Mouse (Mus musculus): ENCODE results near the gene Olfr52. TPM values are rescaled to one million over a fixed set of nuclear protein-coding genes. Genes with fewer than 3 reads are reported as not detected.
"Not testable (repeated sequence)": the region's sequence is repeated elsewhere in the genome, so short reads cannot be mapped to it uniquely, and the experiment has no call there.

Olfr52 gene
- not detected for total RNA-seq (2021)
- long read RNA-seq, experiment 1: 0 reads
- long read RNA-seq, experiment 2: 0 reads

DNA sequence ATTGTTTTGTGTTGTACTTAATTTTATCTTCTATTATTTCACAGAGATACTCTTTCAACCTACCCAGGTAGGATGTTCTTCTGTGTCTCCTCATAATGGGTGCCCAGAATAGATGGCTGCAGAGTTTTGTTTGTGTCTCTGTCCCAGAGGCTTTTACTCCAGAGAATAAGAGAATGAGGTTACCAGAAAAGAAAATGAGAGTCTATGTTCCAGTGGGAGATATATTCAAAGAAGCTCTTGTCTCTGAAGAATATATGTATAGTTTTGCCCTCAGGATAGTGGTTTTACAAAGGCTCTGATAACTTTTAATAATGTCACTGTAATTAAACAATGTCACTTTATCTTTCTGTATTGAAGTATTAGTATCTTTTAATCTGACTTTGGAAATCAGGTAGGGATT, at the start of gene Olfr52:
TSS of gene Olfr52 (minus strand) at position 101 of the 400 bp plus-strand sequence.
- DNase-seq (ENCODE audit: low spot score in 2 of 2): no peak

DNA sequence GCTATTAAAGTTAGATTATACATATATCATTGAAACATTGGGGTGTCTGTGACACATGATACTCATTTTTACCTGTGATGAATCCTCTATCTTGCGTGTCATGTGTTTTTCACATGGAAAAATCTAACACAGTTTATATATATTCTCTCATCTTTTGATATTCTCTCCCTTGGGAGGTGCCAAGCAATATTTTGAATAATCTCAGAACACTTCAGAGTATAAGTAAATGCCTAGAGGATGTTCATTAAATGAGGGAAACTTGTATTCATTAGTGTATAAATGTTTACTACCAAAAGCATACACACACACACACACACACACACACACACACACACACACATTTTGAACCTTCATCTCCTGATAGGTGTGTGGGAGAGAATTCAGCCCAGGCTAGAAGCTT, 45.8 kb upstream of the Olfr52 start, which contains the start of gene Olfr1047:
TSS of gene Olfr1047 (minus strand) at position 101 of the 400 bp plus-strand sequence.
- DNase-seq (ENCODE audit: low spot score in 2 of 2): no peak

DNA sequence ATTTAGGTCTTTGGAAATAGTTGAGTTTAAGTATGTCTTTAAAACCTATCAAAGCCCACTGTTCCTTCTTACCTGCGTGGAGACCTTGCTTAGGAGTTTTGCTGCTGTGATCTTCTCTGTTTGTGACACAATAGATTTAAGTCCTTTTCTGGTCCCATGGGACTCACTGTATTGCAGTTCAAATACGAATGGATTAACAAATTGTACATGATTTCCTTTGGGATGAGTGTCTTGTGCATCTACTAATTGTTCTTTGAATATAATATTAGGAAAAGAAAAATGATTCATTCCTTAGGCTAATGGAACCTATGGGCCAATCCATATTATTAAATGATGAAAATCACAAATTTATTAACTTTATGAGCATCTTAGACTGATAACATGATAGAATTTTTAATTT, 33.7 kb upstream of the Olfr52 start, which contains the start of gene Olfr1046:
TSS of gene Olfr1046 (minus strand) at position 101 of the 400 bp plus-strand sequence.
- no peak for DNase-seq (ENCODE audit: low spot score in 2 of 2)

DNA sequence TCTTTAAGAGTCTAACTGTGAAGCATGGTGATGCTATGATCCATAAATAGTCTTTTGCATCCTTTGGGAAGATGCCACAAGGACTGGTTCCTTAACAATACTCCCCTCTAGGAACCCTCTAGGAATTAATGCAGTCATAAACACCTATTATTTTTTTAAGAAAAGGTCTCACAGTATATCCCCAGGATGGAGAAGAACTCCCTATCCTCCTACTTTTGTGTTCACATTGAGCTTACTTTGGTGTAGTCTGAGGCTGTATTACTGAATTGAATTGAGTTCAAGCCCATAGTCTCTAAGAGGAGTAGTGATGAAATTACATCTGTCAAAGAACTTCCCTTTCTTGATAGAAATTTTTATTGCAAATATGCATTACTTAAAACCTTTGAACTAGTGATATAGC, 17.4 kb upstream of the Olfr52 start, which contains the start of gene Olfr1045:
TSS of gene Olfr1045 (minus strand) at position 101 of the 400 bp plus-strand sequence.
- DNase-seq (ENCODE audit: low spot score in 2 of 2): no peak

DNA sequence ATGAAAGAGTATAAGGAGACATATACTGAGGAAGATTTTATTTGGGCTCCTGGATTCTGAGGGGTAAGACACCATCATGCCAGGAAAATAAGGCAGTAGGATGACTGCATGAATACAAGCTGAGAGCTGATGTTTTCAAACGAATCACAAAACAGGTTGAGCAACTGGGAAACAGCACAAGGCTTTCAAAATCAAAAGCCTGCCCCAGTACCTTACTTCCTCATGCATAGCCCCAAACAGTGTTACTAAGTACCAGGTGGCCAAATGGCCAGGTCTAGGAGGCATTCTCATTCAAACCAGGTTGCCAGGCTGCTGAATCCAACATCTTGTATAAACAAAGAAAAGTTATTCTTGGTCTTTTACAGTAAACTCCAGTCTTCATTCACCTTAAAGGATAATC, 10.4 kb upstream of the Olfr52 start:
- no peak for DNase-seq (ENCODE audit: low spot score in 2 of 2)

DNA sequence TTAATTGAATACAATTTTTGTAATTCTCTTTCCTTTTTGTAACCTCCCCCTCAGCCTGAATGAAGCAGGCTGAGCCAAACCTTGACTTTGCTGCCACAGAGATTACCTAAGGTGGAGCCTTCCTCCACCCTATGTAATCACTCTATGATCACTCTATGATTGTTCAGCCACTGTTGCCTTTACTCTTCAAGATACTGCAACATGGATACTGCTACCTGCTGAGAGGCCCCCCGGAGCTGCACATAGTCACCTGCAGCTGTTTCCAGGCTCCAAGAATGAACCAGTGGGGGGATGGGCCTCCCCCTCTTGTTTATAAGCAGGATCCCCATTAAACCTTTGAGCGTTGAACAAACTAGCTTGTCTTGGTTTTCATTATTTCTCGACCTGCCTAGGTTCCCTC, 5.5 kb downstream of the Olfr52 start:
- DNase-seq (ENCODE audit: low spot score in 2 of 2): no peak

DNA sequence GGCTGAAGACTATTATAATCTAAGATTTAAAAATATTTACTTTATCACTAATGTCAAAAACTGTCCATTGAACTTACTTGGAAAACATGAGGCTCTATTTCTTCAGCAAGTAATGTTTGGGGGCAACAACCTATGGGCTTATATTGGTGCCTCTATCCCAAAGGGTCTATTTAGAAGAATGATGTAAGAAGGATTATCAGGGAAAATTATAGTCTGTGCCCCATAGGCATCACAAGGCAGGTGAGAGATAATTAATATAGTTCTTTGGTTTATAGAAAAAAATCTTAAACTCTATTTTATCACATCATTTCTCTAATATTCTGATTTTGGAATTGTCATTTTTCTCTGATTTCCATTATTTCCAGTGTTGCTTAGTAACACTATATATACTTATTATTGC, 7.8 kb downstream of the Olfr52 start, which contains the start of gene Olfr1044:
TSS of gene Olfr1044 (minus strand) at position 101 of the 400 bp plus-strand sequence.
- no peak for DNase-seq (ENCODE audit: low spot score in 2 of 2)

DNA sequence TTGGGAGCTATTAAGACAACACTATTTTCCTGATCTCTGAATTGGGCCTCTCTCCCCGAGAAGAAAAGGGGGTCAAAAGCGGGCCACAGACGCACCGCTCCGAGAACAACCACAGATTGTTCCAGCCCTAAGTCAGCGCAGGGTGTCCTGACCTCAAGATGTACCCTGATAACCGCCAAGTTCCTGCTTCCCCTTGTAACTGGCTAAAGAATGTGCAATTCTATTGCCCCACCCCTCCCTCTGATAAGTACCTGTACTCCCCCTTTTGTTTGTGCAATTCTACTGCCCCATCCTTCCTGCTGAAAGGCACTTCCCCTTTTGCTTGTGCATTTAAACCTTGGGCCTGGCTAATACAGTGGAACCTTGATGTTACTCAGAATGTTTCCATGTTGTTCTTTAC, 10.1 kb downstream of the Olfr52 start:
- not testable (repeated sequence) for DNase-seq (ENCODE audit: low spot score in 2 of 2)

DNA sequence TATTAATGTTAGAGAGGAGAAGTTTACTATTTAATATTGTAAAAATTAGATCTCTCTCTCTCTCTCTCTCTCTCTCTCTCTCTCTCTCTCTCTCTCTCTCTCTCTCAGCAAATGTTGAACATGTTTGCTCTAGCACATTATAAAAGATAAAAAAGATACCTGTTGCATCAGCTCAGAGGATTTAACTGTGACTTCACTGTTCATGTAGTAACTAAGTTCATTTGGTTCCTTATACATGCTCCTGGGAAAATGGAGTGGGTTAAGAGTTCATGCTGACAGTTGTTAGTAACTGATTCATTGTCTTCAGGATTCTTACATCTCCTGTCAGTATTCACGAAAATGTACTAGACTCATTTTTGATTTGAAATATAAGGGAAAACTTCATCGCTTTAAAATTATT, 18.1 kb downstream of the Olfr52 start, which contains the start of gene Olfr1043:
TSS of gene Olfr1043 (minus strand) at position 101 of the 400 bp plus-strand sequence.
- DNase-seq (ENCODE audit: low spot score in 2 of 2): no peak

DNA sequence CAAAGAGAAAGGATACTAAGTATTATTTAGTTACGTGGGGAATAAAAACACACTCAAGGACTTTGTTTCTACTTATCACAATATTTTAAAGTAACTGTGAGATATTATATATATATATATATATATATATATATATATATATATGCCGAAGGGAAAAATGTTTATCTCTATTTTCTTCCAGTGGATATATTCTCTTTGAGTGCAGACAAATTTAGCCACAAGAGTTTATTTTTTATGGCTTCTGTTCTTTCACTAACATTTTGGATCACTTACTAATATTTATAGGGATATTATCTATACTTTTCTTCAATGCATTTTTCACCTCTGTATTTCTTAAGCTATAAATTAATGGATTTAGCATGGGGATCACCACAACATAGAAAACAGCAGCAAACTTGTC, 23.7 kb downstream of the Olfr52 start, which contains the start of gene Olfr1042:
TSS of gene Olfr1042 (minus strand) at position 101 of the 400 bp plus-strand sequence.
- no peak for DNase-seq (ENCODE audit: low spot score in 2 of 2)

DNA sequence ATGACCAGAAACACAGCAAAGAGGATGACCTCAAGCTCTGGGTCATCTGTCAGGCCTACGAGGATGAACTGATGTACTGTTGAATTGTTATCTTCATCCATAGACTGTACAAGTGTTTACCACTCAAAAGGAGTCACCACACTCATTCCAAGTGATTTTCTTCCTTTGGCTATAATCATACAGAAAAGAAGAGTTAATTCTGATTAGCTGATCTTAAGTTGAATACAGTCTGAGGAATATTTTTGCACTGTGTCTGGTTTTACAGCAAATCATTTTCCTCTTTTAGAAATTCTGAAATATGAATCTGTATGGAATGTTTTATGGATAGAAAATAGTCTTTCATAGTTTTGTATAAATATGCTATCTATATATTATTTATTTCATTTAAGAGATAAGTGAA, 38.9 kb downstream of the Olfr52 start, which contains the start of gene Olfr1040:
TSS of gene Olfr1040 (minus strand) at position 101 of the 400 bp plus-strand sequence.
- no peak for DNase-seq (ENCODE audit: low spot score in 2 of 2)

DNA sequence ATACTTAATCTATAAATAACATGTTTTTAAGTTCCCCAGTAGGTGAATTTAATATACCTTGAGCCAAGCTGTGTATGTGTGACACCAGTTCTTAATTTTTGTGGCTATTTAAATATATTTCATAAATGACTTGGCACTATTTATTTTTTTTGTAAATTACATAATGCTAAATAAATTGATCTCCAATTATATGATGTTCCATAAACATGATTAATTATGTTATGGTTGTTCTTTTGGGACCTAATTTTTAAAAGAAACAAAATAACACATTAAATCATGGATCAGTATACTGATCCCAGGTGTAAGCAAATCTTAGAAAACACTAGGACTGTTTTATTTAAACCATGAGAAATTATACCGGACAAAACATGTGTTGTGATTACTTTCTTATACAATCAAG, 49.7 kb downstream of the Olfr52 start, which contains the start of gene Olfr1039:
TSS of gene Olfr1039 (minus strand) at position 101 of the 400 bp plus-strand sequence.
- DNase-seq (ENCODE audit: low spot score in 2 of 2): no peak

Other genes starting within 250 kb of the Olfr52 start
- gene Olfr1028, start 235.2 kb downstream of the Olfr52 start, total RNA-seq (2021): not detected
- not detected for gene Olfr1029, start 211.8 kb downstream of the Olfr52 start, total RNA-seq (2021)
- gene Olfr1030, start 206.4 kb downstream of the Olfr52 start, total RNA-seq (2021): not detected
- gene Olfr1031, start 195.4 kb downstream of the Olfr52 start, total RNA-seq (2021): not detected
- not detected for gene Olfr1032, start 180.1 kb downstream of the Olfr52 start, total RNA-seq (2021)
- not detected for gene Olfr1033, start 165.1 kb downstream of the Olfr52 start, total RNA-seq (2021)
- gene Olfr1034, start 139.8 kb downstream of the Olfr52 start, total RNA-seq (2021): not detected
- not detected for gene Olfr1036, start 111.7 kb downstream of the Olfr52 start, total RNA-seq (2021)
- not detected for gene Olfr1037, start 98.3 kb downstream of the Olfr52 start, total RNA-seq (2021)
- gene Olfr1039, start 49.8 kb downstream of the Olfr52 start, total RNA-seq (2021): not detected
- not detected for gene Olfr1040, start 39.0 kb downstream of the Olfr52 start, total RNA-seq (2021)
- gene Olfr1042, start 23.8 kb downstream of the Olfr52 start, total RNA-seq (2021): not detected
- gene Olfr1043, start 18.2 kb downstream of the Olfr52 start, total RNA-seq (2021): not detected
- gene Olfr1044, start 7.9 kb downstream of the Olfr52 start, total RNA-seq (2021): not detected
- not detected for gene Olfr1045, start 17.3 kb upstream of the Olfr52 start, total RNA-seq (2021)
- not detected for gene Olfr1046, start 33.6 kb upstream of the Olfr52 start, total RNA-seq (2021)
- not detected for gene Olfr1047, start 45.7 kb upstream of the Olfr52 start, total RNA-seq (2021)
- not detected for gene Olfr1048, start 54.6 kb upstream of the Olfr52 start, total RNA-seq (2021)
- gene Olfr1049, start 72.6 kb upstream of the Olfr52 start, total RNA-seq (2021): not detected
- not detected for gene Olfr1051, start 93.4 kb upstream of the Olfr52 start, total RNA-seq (2021)
- not detected for gene Olfr1052, start 106.8 kb upstream of the Olfr52 start, total RNA-seq (2021)
- not detected for gene Olfr1053, start 129.6 kb upstream of the Olfr52 start, total RNA-seq (2021)
- gene Olfr1054, start 149.8 kb upstream of the Olfr52 start, total RNA-seq (2021): not detected
- not detected for gene Olfr1055, start 164.6 kb upstream of the Olfr52 start, total RNA-seq (2021)
- gene Olfr1056, start 176.8 kb upstream of the Olfr52 start, total RNA-seq (2021): not detected
- not detected for gene Olfr1057, start 192.7 kb upstream of the Olfr52 start, total RNA-seq (2021)
- gene Olfr1058, start 202.9 kb upstream of the Olfr52 start, total RNA-seq (2021): not detected
- gene Olfr1061, start 228.4 kb upstream of the Olfr52 start, total RNA-seq (2021): not detected
- not detected for gene Olfr1062, start 241.1 kb upstream of the Olfr52 start, total RNA-seq (2021)

All from layer of hippocampus, postnatal 14 days (tissue).